ENCODE assay signal across 14 mouse cellular contexts in the genomic region with DNA sequence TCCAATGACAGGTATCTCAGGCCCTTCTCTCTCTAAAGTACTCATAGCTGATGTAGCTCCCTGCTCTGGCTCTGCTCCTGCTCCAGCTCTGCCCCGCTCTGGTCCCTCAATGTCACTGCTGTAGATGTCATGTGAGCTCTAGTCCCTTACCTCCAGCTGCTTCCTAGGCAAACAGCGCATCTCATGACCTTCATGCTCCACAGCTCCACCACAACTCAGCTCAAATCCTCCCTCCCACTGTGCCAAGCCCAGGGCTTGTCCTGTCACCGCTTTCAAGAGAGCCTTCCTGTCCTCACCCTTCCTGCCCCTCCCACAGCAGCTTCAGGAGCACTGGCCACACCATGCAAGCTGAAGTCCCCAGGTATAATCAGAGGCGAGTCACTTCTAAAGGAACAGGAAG. TPM values are rescaled to one million over a fixed set of nuclear protein-coding genes. Genes with fewer than 3 reads are reported as not detected.
A peak's percentile ranks its signal among the peaks of the same experiment; 100 is the strongest.
DNase-seq lines count a peak whose midpoint lies in the region; ATAC-seq and TF ChIP-seq lines count a peak whose summit lies in the region.
"Had no signal": no experiment of that assay in that cellular context is flagged by ENCODE, and none has a peak within 500 bp of the region (broad histone marks: within the 10 kb centered on the region; RNA-seq: fewer than 3 reads in every experiment).

No protein-coding gene starts in this region.

- H3K27ac ChIP-seq in heart, embryonic 10.5 days = 0 out of 2 replicates have a peak overlapping the region, but pooled peaks have one; percentile 31
- no peak overlapping the region for H3K27ac ChIP-seq in heart, embryonic 11.5 days (ENCODE audit: low read depth, low read length)
- peak overlapping the region; percentile 82 for H3K27ac ChIP-seq in layer of hippocampus, adult 2 months
- peak overlapping the region; percentile 37 for H3K27ac ChIP-seq in liver, postnatal 0 days (ENCODE audit: low read depth)
- H3K27ac ChIP-seq in hindbrain, postnatal 0 days = no peak overlapping the region
- no peak overlapping the region for H3K27ac ChIP-seq in hindbrain, embryonic 16.5 days (ENCODE audit: low read depth, low read length)
- H3K27ac ChIP-seq: embryonic facial prominence, embryonic 15.5 days; hindbrain, embryonic 14.5 days; limb, embryonic 15.5 days; macrophage; neural tube, embryonic 13.5 days had no signal

- H3K36me3 ChIP-seq in heart, embryonic 10.5 days = no peaks in the 10 kb centered on the region
- no peaks in the 10 kb centered on the region for H3K36me3 ChIP-seq in heart, embryonic 11.5 days (ENCODE audit: control insufficient read depth, insufficient read depth, low read length)
- peaks cover 17% of the 10 kb centered on the region for H3K36me3 ChIP-seq in liver, postnatal 0 days (replicated peaks; ENCODE audit: insufficient read depth, low read length)
- no peaks in the 10 kb centered on the region for H3K36me3 ChIP-seq in hindbrain, postnatal 0 days (ENCODE audit: insufficient read depth, low read length)
- no peaks in the 10 kb centered on the region for H3K36me3 ChIP-seq in hindbrain, embryonic 16.5 days (ENCODE audit: control insufficient read depth, insufficient read depth, low read length)
- H3K36me3 ChIP-seq: embryonic facial prominence, embryonic 15.5 days; limb, embryonic 15.5 days; neural tube, embryonic 13.5 days had no signal

- DNase-seq in heart, embryonic 10.5 days (ENCODE audit: low spot score) = no peak
- no peak for DNase-seq in layer of hippocampus, adult 2 months (ENCODE audit: low spot score in 2 of 2)
- DNase-seq in layer of hippocampus, adult 11-12 months (ENCODE audit: low spot score) = no peak
- peak; percentile 63 for DNase-seq in brain, adult 2 months (ENCODE audit: low read depth, low spot score)
- no peak for DNase-seq in liver, postnatal 0 days
- DNase-seq in hindbrain, postnatal 0 days (ENCODE audit: low spot score) = no peak
- DNase-seq: retina, postnatal 1 day had no signal

- no peak overlapping the region for H3K4me2 ChIP-seq in heart, embryonic 11.5 days
- H3K4me2 ChIP-seq in liver, postnatal 0 days (ENCODE audit: low read depth, low read length) = peak overlapping the region; percentile 57
- H3K4me2 ChIP-seq in hindbrain, postnatal 0 days (ENCODE audit: low read depth, low read length) = no peak overlapping the region
- H3K4me2 ChIP-seq in hindbrain, embryonic 16.5 days (ENCODE audit: low read length) = no peak overlapping the region
- H3K4me2 ChIP-seq: embryonic facial prominence, embryonic 15.5 days; hindbrain, embryonic 14.5 days; limb, embryonic 15.5 days; neural tube, embryonic 13.5 days had no signal

- no peak overlapping the region for H3K9ac ChIP-seq in heart, embryonic 11.5 days (ENCODE audit: low read depth, low read length)
- peak overlapping the region; percentile 9; the same call in 1 of the 2 replicates for H3K9ac ChIP-seq in liver, postnatal 0 days (replicated peaks)
- no peak overlapping the region for H3K9ac ChIP-seq in hindbrain, postnatal 0 days (replicated peaks; ENCODE audit: low read length)
- H3K9ac ChIP-seq in hindbrain, embryonic 16.5 days (ENCODE audit: low read depth, low read length) = no peak overlapping the region
- H3K9ac ChIP-seq: embryonic facial prominence, embryonic 15.5 days; hindbrain, embryonic 14.5 days; limb, embryonic 15.5 days; neural tube, embryonic 13.5 days had no signal

- no peaks in the 10 kb centered on the region for H3K27me3 ChIP-seq in heart, embryonic 10.5 days (ENCODE audit: insufficient read depth, poor library complexity, severe bottlenecking)
- H3K27me3 ChIP-seq in heart, embryonic 11.5 days (ENCODE audit: control insufficient read depth, insufficient read depth, low read length) = no peaks in the 10 kb centered on the region
- H3K27me3 ChIP-seq in liver, postnatal 0 days (ENCODE audit: insufficient read depth, low read length) = no peaks in the 10 kb centered on the region
- no peaks in the 10 kb centered on the region for H3K27me3 ChIP-seq in hindbrain, postnatal 0 days (ENCODE audit: insufficient read depth, low read length)
- H3K27me3 ChIP-seq in hindbrain, embryonic 16.5 days (replicated peaks; ENCODE audit: control insufficient read depth, insufficient read depth, low read length) = no peaks in the 10 kb centered on the region
- H3K27me3 ChIP-seq: embryonic facial prominence, embryonic 15.5 days; limb, embryonic 15.5 days; neural tube, embryonic 13.5 days had no signal

- no peak overlapping the region for H3K4me3 ChIP-seq in heart, embryonic 10.5 days
- no peak overlapping the region for H3K4me3 ChIP-seq in heart, embryonic 11.5 days (ENCODE audit: low read depth, low read length)
- H3K4me3 ChIP-seq in layer of hippocampus, adult 2 months = no peak overlapping the region
- H3K4me3 ChIP-seq in liver, postnatal 0 days (ENCODE audit: low read depth, low read length) = no peak overlapping the region
- no peak overlapping the region for H3K4me3 ChIP-seq in hindbrain, postnatal 0 days (ENCODE audit: low read length)
- H3K4me3 ChIP-seq in hindbrain, embryonic 16.5 days (ENCODE audit: low read length) = no peak overlapping the region
- H3K4me3 ChIP-seq: embryonic facial prominence, embryonic 15.5 days; limb, embryonic 15.5 days; neural tube, embryonic 13.5 days had no signal

- H3K9me3 ChIP-seq in heart, embryonic 10.5 days = no peaks in the 10 kb centered on the region
- H3K9me3 ChIP-seq in heart, embryonic 11.5 days (replicated peaks; ENCODE audit: control insufficient read depth, low read length) = no peaks in the 10 kb centered on the region
- H3K9me3 ChIP-seq in liver, postnatal 0 days (ENCODE audit: low read length) = no peaks in the 10 kb centered on the region
- H3K9me3 ChIP-seq in hindbrain, postnatal 0 days (ENCODE audit: low read length) = no peaks in the 10 kb centered on the region
- no peaks in the 10 kb centered on the region for H3K9me3 ChIP-seq in hindbrain, embryonic 16.5 days (ENCODE audit: control insufficient read depth, low read length)
- H3K9me3 ChIP-seq: embryonic facial prominence, embryonic 15.5 days; limb, embryonic 15.5 days; neural tube, embryonic 13.5 days had no signal

- ATAC-seq in heart, embryonic 11.5 days (replicated peaks; ENCODE audit: insufficient number of reproducible peaks, low FRiP score, low TSS enrichment) = no peak
- no peak for ATAC-seq in liver, postnatal 0 days
- no peak for ATAC-seq in hindbrain, postnatal 0 days
- no peak for ATAC-seq in hindbrain, embryonic 16.5 days

- WGBS in heart, embryonic 10.5 days = 34% methylated on average over 4 of the region's 4 CpGs
- 32% methylated on average over 4 of the region's 4 CpGs for WGBS in heart, embryonic 11.5 days (ENCODE audit: insufficient replicate concordance)
- WGBS in liver, postnatal 0 days (ENCODE audit: insufficient replicate concordance) = 56% methylated on average over 4 of the region's 4 CpGs
- WGBS in hindbrain, postnatal 0 days = 68% methylated on average over 4 of the region's 4 CpGs
- WGBS in hindbrain, embryonic 16.5 days = 64% methylated on average over 4 of the region's 4 CpGs

- no peak for TF ChIP-seq CTCF in layer of hippocampus, adult 2 months (conservative IDR thresholded peaks at IDR 0.05)
- TF ChIP-seq CTCF in liver, postnatal 0 days (IDR thresholded peaks at IDR 0.05; ENCODE audit: low read depth) = no peak
- TF ChIP-seq CTCF in hindbrain, postnatal 0 days (IDR thresholded peaks at IDR 0.05; ENCODE audit: low read depth) = no peak

- no peak for TF ChIP-seq EP300 in liver, postnatal 0 days (IDR thresholded peaks at IDR 0.05; ENCODE audit: low read depth)

- H3K4me1 ChIP-seq in heart, embryonic 10.5 days = peaks cover 72% of the 10 kb centered on the region
- peaks cover 60% of the 10 kb centered on the region for H3K4me1 ChIP-seq in heart, embryonic 11.5 days (ENCODE audit: control insufficient read depth, insufficient read depth, low read length)
- H3K4me1 ChIP-seq in liver, postnatal 0 days (ENCODE audit: insufficient read depth) = peaks cover 85% of the 10 kb centered on the region
- H3K4me1 ChIP-seq in hindbrain, postnatal 0 days (ENCODE audit: insufficient read depth, low read length) = peaks cover 17% of the 10 kb centered on the region; the same call in 1 of the 2 replicates
- H3K4me1 ChIP-seq in hindbrain, embryonic 16.5 days (ENCODE audit: control insufficient read depth, insufficient read depth, low read depth, low read length) = peaks cover 24% of the 10 kb centered on the region

RNA-seq across cellular contexts. Expression of gene Tbc1d24, which starts 5.6 kb away (rescaled TPM):
- 5.3 TPM in 2 replicates for polyA plus RNA-seq in heart, embryonic 10.5 days (2016; fragmentation: Nextera tagmentation; extraction: Ambion mirVana)
- polyA plus RNA-seq in heart, embryonic 11.5 days (2014; fragmentation: Nextera tagmentation; extraction: Ambion mirVana) = 4.0 and 5.2 TPM in 2 replicates
- total RNA-seq in layer of hippocampus, adult 2 months (2021) = 10 to 100 TPM; 61.2 to 66.1 TPM
- polyA plus RNA-seq in liver, postnatal 0 days (2015; fragmentation: Nextera tagmentation; extraction: Ambion mirVana) = 2.0 and 4.2 TPM in 2 replicates
- total RNA-seq in hindbrain, postnatal 0 days (2014; rRNA removed) = 145 and 151 TPM in 2 replicates
- 21.1 and 22.8 TPM in 2 replicates for polyA plus RNA-seq in hindbrain, postnatal 0 days (2015; fragmentation: Nextera tagmentation; extraction: Ambion mirVana)
- 26.6 and 29.5 TPM in 2 replicates for polyA plus RNA-seq in hindbrain, embryonic 16.5 days (2015; fragmentation: Nextera tagmentation; extraction: Ambion mirVana)

RNA-seq across cellular contexts. Expression of gene Ntn3, which starts 9.6 kb away (rescaled TPM):
- polyA plus RNA-seq in heart, embryonic 10.5 days (2016; fragmentation: Nextera tagmentation; extraction: Ambion mirVana) = 1.9 and 3.6 TPM in 2 replicates
- 2.0 TPM in 2 replicates for polyA plus RNA-seq in heart, embryonic 11.5 days (2014; fragmentation: Nextera tagmentation; extraction: Ambion mirVana)
- 1 to 10 TPM; 9.1 to 9.9 TPM for total RNA-seq in layer of hippocampus, adult 2 months (2021)
- polyA plus RNA-seq in liver, postnatal 0 days (2015; fragmentation: Nextera tagmentation; extraction: Ambion mirVana) = 0.37 and 0.45 TPM in 2 replicates
- total RNA-seq in hindbrain, postnatal 0 days (2014; rRNA removed) = 26.9 and 32.5 TPM in 2 replicates
- polyA plus RNA-seq in hindbrain, postnatal 0 days (2015; fragmentation: Nextera tagmentation; extraction: Ambion mirVana) = 4.1 and 4.3 TPM in 2 replicates
- polyA plus RNA-seq in hindbrain, embryonic 16.5 days (2015; fragmentation: Nextera tagmentation; extraction: Ambion mirVana) = 4.5 and 4.6 TPM in 2 replicates
- polyA plus RNA-seq: macrophage had no signal

RNA-seq across cellular contexts. Expression of gene Tedc2, which starts 20.9 kb away (rescaled TPM):
- 9.9 and 10.0 TPM in 2 replicates for polyA plus RNA-seq in heart, embryonic 10.5 days (2016; fragmentation: Nextera tagmentation; extraction: Ambion mirVana)
- 7.0 and 7.6 TPM in 2 replicates for polyA plus RNA-seq in heart, embryonic 11.5 days (2014; fragmentation: Nextera tagmentation; extraction: Ambion mirVana)
- 1 to 10 TPM; 9.5 to 9.8 TPM for total RNA-seq in layer of hippocampus, adult 2 months (2021)
- 6.7 and 7.4 TPM in 2 replicates for polyA plus RNA-seq in liver, postnatal 0 days (2015; fragmentation: Nextera tagmentation; extraction: Ambion mirVana)
- 18.5 and 19.3 TPM in 2 replicates for total RNA-seq in hindbrain, postnatal 0 days (2014; rRNA removed)
- polyA plus RNA-seq in hindbrain, postnatal 0 days (2015; fragmentation: Nextera tagmentation; extraction: Ambion mirVana) = 9.8 and 10.2 TPM in 2 replicates
- polyA plus RNA-seq in hindbrain, embryonic 16.5 days (2015; fragmentation: Nextera tagmentation; extraction: Ambion mirVana) = 8.9 and 10.1 TPM in 2 replicates

RNA-seq across cellular contexts. Expression of gene Atp6v0c, which starts 30.2 kb away (rescaled TPM):
- polyA plus RNA-seq in heart, embryonic 10.5 days (2016; fragmentation: Nextera tagmentation; extraction: Ambion mirVana) = 538 and 598 TPM in 2 replicates
- polyA plus RNA-seq in heart, embryonic 11.5 days (2014; fragmentation: Nextera tagmentation; extraction: Ambion mirVana) = 552 and 561 TPM in 2 replicates
- total RNA-seq in layer of hippocampus, adult 2 months (2021) = 1,000 to 10,000 TPM; 1,075 to 1,153 TPM
- polyA plus RNA-seq in liver, postnatal 0 days (2015; fragmentation: Nextera tagmentation; extraction: Ambion mirVana) = 422 and 445 TPM in 2 replicates
- total RNA-seq in hindbrain, postnatal 0 days (2014; rRNA removed) = 780 and 854 TPM in 2 replicates
- polyA plus RNA-seq in hindbrain, postnatal 0 days (2015; fragmentation: Nextera tagmentation; extraction: Ambion mirVana) = 2,172 and 2,275 TPM in 2 replicates
- 1,653 and 1,817 TPM in 2 replicates for polyA plus RNA-seq in hindbrain, embryonic 16.5 days (2015; fragmentation: Nextera tagmentation; extraction: Ambion mirVana)

RNA-seq across cellular contexts. Expression of gene Amdhd2, which starts 36.2 kb away (rescaled TPM):
- polyA plus RNA-seq in heart, embryonic 10.5 days (2016; fragmentation: Nextera tagmentation; extraction: Ambion mirVana) = 40.0 and 44.5 TPM in 2 replicates
- 28.3 and 31.0 TPM in 2 replicates for polyA plus RNA-seq in heart, embryonic 11.5 days (2014; fragmentation: Nextera tagmentation; extraction: Ambion mirVana)
- 10 to 100 TPM; 43.1 to 45.3 TPM for total RNA-seq in layer of hippocampus, adult 2 months (2021)
- polyA plus RNA-seq in liver, postnatal 0 days (2015; fragmentation: Nextera tagmentation; extraction: Ambion mirVana) = 18.5 and 20.0 TPM in 2 replicates
- total RNA-seq in hindbrain, postnatal 0 days (2014; rRNA removed) = 42.0 and 53.0 TPM in 2 replicates
- polyA plus RNA-seq in hindbrain, postnatal 0 days (2015; fragmentation: Nextera tagmentation; extraction: Ambion mirVana) = 38.4 and 40.0 TPM in 2 replicates
- polyA plus RNA-seq in hindbrain, embryonic 16.5 days (2015; fragmentation: Nextera tagmentation; extraction: Ambion mirVana) = 35.2 and 41.0 TPM in 2 replicates

Comparison
In these comparisons a context has a peak if more than half of its experiments do, and no peak if none do; other contexts are left out.
1. H3K27ac ChIP-seq: peak in heart, embryonic 10.5 days (single experiment), layer of hippocampus, adult 2 months (single experiment) and liver, postnatal 0 days (single experiment); none in heart, embryonic 11.5 days (single experiment), hindbrain, postnatal 0 days (single experiment) and hindbrain, embryonic 16.5 days (single experiment).